Mouse (Mus musculus) kidney, adult 8-10 months (tissue): ENCODE measurements around the gene Daw1.

ENCODE experiments used
- DNase-seq, 2 experiments: peaks; one replicate each; pipeline ENCODE4 v3.0.0; 2022

Daw1 gene

GRCm38 (mm10) chr1:83209981-83210380 lies 50.4 kb downstream of the Daw1 start:
- no peak for DNase-seq

- no peak for DNase-seq
Observed at GRCm38 (mm10) chr1:83218260-83218659, 58.7 kb downstream of the Daw1 start.

DNA sequence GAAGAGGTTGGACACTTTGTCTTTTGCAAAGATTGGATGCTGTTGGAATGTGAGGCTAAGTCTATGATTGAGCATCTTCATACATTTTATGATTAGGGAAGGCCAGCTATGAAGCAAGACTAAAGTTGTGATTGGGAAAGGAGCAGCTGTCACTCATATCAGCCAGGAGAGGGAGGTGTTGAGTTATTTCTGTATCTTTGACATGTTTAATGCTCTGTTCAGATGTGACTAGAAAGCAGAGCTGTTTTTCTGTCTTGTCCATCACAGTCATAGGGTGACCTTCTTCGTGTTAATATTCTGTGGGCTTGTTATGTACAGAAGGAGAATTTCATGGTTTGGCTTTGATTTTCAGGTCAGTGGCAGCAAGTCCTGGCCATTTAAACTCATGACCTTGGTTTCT lies 63.5 kb downstream of the Daw1 start:
- DNase-seq: no peak

DNA sequence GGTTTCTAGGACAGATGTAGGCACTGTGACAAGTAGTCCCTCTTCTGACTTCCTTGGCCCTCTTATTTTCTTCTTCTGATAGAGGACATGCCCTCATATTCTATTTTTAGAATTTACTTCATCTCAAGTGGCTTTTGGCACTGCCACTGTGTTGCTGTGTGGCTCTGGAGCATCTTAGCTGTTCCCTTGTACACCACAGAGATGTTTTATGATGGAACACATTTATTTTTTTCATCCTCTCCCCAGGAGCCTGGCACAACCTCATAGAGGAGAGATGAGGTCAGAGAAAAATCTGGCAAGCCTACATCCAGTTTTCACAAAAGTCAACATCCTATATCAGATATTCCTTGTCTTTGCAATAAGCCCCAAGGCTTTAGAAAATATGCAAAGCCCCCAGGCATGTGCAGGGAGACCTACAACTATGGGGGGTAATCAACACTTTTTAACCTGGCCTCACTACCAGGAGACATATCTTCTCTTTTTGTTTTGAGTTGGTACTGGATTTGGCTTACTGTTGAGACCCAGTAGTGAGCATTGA lies 64.9 kb downstream of the Daw1 start:
- DNase-seq: no peak

DNA sequence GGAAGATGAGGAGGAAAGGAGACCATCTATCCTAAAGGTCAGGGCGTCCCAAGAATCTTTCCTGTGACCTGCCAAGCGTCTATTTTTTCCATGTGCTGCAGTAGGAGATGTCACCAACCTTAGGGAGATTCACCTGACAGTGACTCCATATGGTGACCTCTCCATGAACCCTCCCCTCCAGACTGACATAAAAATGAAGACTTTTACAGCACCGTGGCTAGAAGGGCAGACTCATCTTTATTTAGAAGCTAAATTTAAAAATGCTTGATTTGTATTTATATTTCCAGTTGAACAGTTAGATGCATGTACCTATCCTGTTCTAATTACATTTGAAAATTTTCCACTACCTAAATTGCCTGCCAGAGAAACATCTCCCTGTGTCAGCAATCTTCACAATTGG lies 68.4 kb downstream of the Daw1 start:
- no peak for DNase-seq

GRCm38 (mm10) chr1:83248235-83248746 lies 88.7 kb downstream of the Daw1 start:
- DNase-seq: no peak

GRCm38 (mm10) chr1:83251746-83252145 lies 92.2 kb downstream of the Daw1 start:
- DNase-seq: no peak
